Mouse (Mus musculus) ovary, adult 18-20 months (tissue): ENCODE measurements around the gene Rprd1b.

Experiments used
- DNase-seq: peaks from one replicate; pipeline ENCODE4 v3.0.0; 2022; ENCODE audit warnings: low spot score, mixed read lengths

The Rprd1b gene

DNA sequence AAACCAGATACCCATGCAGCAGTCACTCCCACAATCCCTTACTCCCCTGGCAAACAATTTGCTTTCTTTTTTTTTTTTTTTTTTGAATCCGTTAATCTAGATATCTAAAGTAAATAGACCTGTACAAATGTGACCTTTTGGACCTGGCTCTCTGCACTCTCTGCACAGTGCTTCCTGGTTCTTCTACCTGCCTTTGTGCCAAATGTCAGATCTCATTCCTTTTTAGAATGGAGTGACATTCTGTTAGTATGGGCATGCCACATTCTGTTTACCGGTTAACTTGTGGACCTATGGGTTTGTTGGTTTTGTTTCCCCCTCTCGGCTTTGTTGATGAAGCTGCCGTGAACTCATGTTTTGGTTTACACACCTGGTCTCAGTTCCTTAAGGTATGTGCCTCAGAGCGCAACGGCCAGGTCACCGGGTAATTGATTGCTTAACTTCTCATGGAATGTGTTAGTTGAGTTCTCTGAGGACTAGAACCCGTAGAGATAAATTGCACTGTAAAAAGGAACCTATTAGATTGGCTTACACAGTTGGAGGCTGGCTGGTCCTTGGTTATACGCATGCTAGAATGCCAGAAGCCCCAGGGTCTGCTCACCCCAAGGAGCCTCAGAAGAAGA is 52.4 kb downstream of the Rprd1b start:
- DNase-seq, result no peak

DNA sequence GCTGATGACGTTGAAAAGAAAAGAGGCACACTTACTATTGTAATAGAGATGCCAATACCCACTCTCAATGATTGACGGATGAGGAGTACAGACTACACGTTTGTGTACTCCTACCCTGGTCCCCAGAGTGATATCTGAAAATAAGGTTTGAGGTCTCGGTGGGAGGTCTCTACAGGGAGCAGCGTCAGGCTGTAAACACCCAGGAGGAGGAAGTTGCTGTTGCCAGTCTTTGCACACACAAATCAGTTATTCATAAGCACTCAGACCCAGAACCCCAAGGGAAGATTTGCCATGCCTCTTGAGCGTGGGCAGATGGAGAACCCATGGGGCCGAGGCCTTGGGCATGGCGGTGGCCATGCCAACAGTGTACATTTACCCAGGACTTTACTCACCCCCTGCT is 56.2 kb downstream of the Rprd1b start:
- DNase-seq, result no peak

DNA sequence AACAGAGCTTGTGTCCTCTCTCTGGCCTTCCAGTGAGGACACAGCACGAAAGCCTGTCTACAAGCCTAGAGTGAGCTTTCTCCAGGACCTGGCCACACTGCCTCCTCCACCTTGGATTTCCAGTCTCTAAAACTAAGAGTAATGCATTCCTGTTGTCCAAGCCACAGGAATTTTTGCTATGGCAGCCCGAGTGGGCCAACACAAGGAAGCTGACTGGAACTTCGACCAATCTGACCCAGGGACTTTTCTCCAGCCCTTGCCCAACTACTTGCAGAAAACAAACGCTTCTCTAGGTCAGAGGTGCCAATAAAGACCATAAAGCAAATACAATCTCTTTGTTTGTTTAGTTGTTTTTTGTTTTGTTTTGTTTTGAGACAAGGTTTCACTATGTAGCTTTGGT is 61.8 kb downstream of the Rprd1b start:
- DNase-seq, result no peak

DNA sequence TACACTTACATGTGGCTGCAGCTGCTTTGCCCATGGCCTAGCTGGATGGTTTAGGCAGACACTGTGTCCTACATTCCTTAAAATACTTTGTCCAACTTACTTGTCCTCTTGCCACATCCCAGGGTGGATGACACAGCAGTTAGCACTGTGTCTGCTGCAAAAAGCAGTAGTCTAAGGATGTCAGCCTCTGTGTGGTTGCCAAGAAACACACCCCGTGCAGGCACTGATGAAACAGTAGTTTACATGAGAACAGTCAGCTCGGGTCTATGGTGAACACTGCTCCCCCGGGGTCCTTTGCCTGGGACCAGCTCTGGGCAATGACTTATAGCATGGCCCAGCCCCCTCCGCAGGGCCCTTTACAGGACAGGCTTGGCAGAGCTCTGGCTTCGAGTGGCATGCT is 65.0 kb downstream of the Rprd1b start:
- no peak for DNase-seq

DNA sequence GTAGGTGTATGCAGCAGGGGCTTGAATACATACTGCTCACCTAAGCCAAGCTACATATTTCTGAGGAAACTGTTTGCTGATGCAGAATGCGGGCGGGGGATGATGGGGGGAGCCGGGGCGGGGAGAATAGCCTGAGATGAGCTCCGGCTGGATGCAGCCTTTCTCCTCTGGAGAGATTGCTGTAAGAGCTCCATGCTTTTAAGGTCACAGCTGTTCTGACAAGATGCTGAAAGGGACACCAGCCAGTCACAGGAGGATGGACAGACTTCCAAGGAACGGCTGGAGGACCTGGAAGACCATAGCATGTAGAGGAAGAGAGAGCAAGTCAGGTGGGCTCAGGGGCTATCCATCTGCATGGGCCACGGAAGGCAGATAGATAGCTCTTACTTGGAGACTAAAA is 66.0 kb downstream of the Rprd1b start:
- no peak for DNase-seq

DNA sequence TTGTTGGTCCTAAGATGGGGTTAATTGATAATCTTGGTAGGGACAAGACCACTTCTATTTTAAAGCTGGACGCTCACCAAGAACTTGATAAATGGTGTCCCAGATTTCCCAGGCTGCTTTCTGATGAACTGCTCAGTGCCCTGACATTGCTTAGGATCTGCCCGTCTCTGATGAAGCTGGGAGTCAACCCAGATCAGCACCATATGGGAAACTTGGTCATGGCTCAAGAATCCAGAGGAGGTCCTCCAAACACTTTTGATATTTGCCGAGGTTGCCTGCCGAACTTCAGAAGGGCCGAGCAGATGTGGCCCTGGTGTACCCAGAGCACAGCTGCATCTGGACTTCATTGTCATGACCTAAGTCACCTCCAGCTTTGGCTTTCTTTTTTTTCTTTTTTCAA is 66.5 kb downstream of the Rprd1b start:
- no peak for DNase-seq

DNA sequence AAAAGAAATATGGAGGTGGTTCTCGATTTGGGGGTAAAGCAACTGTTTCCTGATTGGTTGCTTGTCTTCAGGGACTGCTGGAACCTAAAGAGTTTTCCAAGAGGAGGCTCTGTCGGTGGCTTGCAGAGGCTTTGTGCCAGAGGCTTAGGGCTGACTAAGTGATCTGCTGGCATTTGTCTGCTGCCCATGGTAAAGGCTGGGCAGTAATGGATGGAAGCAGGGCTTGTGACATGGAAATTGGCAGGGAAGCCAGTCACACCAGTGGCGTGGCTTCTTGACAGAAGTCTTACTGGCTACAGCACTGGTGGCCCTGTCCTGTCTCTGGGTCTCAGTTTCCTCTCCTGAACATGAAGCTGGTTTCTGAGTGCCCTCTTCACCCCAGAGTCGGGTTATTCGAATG is 68.8 kb downstream of the Rprd1b start:
- DNase-seq, result no peak

DNA sequence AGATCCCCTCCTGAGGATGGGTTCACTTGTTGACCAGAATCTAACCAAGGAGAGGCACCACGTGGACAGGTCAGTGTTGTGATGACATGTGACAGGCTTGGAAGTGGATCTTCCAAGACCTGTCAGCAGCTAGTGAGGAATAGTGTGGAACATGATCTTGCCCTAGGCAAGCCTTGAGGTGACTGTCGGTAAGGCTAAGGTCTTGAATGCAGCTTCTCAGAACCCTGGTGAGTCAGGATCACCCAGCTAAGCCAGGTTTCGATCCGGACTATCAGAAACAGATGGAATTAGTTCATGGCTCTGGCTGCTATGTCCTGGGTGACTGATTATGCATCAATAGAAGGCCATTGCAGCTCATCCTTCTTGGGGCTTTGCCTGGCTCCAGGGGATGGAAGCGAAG is 70.4 kb downstream of the Rprd1b start:
- no peak for DNase-seq

DNA sequence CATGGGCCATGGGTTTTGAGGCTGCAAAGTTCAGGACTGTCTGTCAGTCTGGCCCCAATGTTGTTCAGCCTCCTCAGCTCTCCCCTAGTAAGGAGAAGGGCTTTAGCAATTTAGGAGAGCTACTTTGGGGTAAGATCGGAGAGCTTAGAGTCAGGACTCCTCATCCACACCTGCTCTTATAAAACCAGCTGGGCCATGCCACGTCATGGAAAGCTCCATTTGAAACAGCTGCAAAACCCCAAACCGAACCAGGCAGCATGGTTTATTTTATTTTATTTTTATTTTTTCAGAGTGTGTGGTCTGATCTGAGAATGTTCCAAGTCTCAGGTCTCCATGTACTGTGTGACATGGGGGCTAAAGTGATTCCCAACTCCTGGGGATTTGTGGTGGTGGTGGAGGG is 71.2 kb downstream of the Rprd1b start:
- DNase-seq, result no peak

DNA sequence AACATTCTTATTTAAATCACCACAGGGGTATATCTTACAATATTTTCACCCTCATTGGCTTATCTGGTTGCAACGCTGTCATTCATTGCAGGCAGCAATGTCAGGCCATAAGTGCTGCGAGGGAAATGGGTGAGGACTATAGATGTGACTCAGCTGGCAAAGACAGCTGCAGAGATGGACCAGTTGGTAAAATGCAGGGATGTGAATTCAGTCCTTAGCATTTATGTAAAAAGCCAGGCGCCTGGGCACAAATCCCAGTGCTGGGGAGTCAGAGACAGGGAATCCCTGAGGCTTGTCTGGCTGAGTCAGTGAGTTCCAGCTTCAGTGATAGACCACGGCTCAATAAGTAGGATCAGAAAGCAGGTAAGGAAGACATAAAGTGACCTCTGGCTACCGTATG is 73.5 kb downstream of the Rprd1b start:
- DNase-seq, result no peak

DNA sequence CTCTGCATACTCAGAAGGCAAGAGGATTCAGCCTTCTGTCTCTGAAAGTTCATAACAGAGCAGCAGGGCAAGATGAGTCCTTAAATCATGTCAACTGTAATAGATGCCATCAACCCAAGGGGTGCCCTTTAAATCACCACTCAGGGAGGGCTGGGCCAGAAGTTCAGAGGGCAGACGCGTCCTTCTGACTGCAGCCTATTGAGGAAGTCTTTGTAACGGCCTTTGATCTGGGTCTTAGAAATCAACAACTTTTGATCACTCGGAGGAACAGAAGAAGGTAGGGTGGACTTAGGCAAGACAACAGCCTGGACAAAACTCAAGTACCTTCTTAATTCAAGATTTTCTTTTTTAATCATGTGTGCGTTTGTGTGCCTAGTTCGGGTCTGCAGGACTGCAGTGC is 76.7 kb downstream of the Rprd1b start:
- DNase-seq, result no peak

DNA sequence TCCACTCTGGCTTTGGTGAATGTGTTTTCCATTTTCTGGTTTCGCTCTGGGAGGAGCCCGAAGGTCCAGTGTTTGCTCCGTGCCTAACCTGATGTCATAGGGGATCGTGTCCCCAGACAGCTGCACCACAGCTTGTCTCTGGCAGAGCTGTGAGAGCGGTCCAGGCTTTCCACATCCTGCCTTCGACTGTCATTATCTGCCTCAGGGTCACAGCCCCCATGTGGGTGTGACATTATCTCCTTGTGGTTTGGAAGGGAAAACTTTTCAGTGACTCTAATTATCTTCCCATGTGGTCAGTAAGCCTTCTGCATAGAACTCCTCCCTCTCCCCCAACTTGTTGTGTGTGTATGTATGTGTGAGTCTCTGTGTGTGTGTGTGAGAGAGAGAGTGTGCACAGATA is 77.3 kb downstream of the Rprd1b start:
- DNase-seq, result no peak

DNA sequence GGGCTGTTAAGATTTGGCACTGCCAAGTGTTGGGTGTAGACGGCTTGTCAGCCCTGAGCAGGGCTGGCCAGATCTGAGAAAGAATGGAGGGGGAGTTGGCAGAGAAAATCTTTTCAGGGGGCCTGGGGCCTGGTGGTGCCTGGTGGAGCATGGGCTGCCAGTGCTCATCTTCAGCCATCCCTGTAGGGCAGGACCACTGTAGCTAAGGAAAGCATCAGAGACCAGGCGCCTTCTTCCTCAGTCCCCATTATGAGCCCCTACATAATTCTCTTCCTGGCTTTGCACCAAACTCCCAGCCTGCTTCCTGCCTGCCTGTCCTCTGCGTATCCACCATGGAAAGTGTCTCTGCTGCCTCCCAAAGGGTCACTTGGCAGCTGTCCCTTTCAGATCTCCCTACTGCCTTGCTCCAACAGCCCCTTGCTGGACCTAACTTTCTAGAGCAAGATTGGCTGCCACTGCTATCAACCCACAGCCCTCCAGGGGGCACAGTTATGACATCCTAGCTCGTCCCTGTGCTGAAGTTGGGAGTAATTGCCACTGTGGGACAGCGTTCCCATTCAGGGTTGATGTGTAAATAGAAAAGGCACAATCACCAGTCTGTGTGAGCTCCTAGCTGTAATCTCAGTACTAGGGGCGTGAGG is 78.8 kb downstream of the Rprd1b start:
- DNase-seq, result no peak

DNA sequence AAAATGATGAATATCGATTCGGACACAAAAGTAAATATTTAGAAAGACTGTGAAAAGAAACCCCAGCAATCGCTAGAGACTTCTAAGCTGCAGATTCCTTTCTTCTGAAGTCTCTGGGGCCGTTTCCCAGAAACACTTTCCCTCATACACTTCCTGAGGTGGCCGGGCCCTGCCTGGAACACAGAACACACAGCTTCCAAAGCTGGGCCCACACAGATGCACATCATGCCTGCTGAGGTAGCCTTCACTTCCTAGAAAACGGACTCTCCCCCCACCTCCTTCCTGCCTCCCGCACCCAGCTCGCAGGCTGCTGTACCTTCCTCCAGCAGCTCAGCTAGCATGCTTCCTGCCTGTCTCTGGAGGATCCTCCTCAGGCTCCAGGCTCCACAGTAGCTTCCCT is 81.2 kb downstream of the Rprd1b start:
- DNase-seq, result no peak

DNA sequence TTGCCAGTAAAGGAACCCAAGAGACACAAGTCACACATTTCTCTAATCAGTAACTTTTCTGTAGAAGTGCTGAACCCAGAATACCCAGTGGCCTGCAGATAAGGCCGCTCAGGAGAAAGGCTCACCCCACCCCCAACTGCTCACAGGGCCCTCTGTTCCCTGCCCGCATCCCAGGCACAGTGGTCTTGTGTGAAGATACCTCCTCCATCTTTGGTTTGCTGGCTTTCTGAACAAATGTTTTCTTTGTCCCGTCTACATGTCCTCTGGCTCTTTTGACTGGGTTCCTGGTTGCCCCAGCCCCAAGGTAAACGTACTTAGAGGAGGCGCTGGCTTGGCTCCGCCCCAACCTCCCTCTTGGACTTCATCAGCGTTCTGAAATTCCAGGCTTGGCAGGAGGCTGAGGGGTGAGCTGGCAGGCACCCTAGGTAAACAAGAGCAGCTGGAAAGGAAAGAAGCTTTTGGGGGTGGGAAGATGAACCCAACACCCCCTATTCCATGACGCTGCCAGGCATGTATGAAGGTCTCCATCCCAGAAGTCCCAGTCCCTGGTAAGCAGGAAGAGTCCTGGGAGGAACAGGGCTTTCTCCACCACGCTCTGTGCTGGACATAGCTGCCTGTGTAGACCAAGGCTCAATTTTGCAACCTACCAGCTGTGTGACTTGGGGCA is 85.4 kb downstream of the Rprd1b start:
- DNase-seq, result peak; percentile 63

DNA sequence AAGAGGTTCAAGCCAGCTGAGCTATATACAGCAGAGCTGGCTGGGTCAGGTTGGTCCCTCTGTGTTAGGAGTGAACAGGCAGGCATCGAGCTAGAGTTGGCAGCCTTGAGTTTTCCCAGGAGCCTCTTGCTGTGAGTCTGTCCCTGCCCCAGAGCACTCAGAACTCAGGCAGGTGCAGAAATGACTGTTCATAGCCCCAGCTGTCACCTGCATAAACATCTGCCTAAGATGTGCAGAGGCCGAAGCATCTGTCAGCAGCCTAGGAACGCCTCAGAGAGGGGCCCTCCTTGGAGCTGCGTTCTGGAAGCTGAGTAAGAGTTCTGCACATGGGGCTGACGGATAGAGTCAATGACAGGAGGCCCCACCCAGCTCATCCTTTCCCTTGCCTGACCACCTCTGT is 86.6 kb downstream of the Rprd1b start:
- DNase-seq, result no peak

DNA sequence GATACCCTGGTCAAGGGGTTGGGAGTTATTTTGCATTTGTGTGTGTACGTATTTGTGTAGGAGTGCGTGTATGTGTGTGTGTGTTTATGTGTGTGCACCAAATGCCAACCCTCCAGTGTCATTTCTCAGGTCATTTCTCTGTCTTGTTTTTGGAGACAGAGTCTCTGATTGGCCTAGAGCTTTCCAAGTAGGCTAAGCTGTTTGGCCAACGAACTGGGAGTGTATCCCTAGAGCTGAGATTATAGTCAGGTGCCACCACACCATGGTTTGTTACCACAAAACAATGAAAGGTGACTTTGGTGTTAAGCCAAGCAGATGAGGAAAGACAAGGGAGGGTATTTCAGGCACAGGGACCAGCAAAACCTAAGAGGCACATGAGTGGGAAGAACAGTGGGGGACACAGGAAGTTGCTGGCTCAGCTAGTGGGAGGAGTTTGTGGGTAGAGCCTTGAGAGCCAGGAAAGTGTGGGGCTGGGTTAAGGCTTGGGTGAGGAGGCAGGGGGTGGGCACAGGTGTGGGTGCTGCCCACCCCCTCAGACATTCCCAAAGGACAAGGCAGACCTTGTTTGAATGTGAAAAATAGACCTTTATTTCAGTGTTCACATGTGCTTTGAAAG is 87.6 kb downstream of the Rprd1b start:
- no peak for DNase-seq

DNA sequence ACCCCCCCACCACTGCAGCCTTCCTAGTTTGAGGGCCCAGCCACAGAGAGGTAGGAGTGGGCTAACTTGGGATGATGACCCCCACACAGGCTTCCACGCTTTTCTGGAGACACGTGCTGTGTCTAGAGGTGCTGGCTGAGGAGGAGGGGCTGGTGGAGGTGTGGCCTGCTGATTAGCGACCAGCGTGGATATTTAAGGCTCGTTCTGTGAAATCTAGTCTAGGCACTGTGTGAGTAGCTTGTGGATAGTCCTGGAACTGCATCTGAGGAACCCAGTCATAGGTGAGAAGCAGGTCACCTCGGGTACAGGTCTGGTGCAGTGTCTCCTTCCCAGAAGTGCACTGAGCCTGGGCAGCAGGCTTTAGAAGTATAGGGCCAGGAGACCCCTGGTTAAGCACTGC is 88.4 kb downstream of the Rprd1b start:
- no peak for DNase-seq

DNA sequence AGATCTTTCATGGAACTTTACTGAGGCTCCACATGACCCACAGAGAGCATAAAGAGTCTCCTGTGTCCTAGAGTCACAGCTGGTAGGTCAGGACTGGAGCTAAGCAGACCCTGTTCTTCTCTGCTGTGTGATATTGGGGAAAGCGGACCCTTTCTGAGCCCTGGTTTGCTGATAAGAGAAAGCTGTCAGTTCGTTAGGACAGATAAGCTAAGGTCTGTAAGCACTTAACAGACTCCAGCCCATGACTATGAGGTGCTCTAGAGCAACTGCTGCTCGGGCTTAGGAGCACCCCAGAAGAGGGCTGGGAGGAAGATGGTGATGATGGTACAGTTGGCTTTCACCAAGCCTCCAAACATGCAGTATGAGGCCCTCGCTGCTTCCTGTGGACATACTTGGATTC is 90.8 kb downstream of the Rprd1b start:
- DNase-seq, result no peak

DNA sequence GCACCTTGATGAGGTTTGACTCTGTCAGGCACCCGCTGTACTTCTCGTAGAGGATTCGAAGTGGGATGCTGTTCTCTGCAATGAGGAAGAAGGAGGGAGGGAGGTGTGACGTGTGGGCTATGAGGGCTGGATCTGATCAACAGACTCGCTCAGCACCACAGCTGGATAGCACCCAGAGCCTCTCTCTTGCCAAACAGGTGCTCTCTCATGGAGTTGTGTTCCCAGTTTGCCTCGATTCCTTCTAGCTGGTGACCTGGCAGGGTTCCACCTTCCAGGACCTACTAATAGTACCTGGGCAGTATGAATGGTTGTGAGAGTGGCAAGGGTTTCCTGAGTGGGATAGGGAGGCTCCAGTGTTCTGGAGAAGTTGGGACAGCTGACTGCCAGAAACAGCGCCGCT is 91.9 kb downstream of the Rprd1b start:
- DNase-seq, result no peak

DNA sequence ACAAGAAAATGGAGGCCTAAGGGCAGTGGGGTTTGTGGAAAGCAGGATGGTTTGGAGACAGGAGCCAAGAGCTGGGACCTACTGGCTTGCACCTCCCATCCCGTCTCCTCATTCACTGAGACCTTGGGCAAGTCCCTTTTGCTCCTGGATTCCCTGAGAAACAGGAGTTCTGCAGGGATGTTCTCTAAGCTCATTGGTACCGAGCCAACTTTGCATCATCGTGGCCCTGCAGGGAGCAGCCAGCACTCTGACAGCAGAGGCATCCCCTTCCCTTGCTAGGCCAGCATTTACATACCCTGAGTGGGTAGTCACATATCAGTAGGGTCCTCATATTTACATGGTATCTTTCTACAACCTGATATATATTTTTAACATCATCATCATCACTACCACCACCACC is 92.6 kb downstream of the Rprd1b start:
- DNase-seq, result no peak

DNA sequence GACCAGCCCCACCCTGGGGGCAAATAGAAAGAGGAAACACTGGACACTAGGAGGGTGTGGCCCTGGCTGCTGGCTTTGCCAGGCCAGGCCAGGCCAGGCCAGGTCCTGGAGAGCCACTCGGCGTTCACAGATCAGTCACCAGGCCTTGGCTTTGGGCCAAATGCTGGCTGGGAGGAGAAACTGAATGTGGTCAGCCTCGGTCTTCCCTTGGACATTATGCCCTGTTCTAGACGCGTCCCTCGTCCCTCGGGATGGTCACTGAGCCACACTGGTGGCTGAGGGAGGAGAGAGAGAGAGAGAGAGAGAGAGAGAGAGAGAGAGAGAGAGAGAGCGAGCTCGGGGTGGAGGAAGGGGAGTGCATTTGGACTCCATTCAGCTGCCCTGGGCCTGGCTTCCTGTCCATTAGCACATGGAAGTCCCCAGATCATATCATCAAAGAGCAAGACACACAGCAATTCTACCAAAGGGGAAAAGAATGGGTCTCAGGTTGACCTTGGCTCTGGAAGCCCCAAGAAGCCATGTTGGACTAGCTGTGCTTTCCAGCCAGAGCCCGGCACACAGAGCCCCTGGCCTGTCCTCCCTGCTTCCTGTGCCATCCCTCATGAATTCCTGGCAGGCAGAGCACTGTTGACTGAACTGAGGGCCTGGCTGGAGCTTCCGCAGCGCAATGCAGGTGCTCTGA is 93.5 kb downstream of the Rprd1b start:
- DNase-seq, result peak; percentile 30

DNA sequence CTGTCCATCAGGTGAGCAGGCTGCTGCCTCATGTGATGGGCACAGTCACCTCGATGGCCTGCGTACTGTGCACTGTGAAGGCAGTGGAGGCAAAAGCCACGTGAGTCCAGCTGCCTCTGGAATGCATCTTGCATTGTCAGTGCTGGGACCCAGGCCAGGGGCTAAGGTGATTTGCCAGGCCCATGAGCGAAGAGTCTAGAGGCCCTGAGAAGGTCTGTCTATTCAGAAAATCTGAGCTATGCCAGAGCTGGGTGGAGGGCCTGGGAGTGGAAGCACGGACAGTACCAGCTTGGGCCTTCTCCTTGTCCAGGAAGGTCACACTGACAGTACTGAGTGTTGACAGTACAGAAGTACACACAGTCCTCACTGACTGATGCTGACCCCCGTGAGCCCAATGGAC is 94.5 kb downstream of the Rprd1b start:
- DNase-seq, result no peak
